Mouse (Mus musculus): Measurements from ENCODE around the gene Dyrk3. TPM values are rescaled to one million over a fixed set of nuclear protein-coding genes. Genes with fewer than 3 reads are reported as not detected.
A peak's percentile ranks its signal among the peaks of the same experiment; 100 is the strongest.

Gene Dyrk3
- polyA plus RNA-seq, 1 experiment from 2014 or later, result 4.3 TPM

GRCm38 (mm10) chr1:131084289-131084688 is 53.9 kb downstream of the Dyrk3 start:
- WGBS, result 21% methylated on average over 8 of the region's 8 CpGs
- H3K4me3 ChIP-seq (ENCODE audit: low read depth, low read length), result no peak overlapping the region
- ATAC-seq (ENCODE audit: insufficient read depth) (peak; percentile 48), DNase-seq (peak; percentile 60)
- H3K9ac ChIP-seq, result no peak overlapping the region
- peak overlapping the region; percentile 44 for H3K4me2 ChIP-seq
- peak overlapping the region; percentile 94 for H3K27ac ChIP-seq (ENCODE audit: low read depth)
- TF ChIP-seq CTCF (IDR thresholded peaks at IDR 0.05; ENCODE audit: low read depth), result no peak
- no peaks in the 10 kb centered on the region for H3K9me3 ChIP-seq (ENCODE audit: low read depth, low read length)
- peaks cover 70% of the 10 kb centered on the region for H3K4me1 ChIP-seq (ENCODE audit: insufficient read depth)
- no peaks in the 10 kb centered on the region for H3K27me3 ChIP-seq (ENCODE audit: insufficient read depth, low read length)
- H3K36me3 ChIP-seq (ENCODE audit: insufficient read depth), result no peaks in the 10 kb centered on the region

- Histone ChIP-seq H3K4me3 (ENCODE audit: low read depth, low read length) (no peak overlapping the region), H3K27me3 (ENCODE audit: insufficient read depth, low read length) (no peaks in the 10 kb centered on the region), H3K4me2 (peak overlapping the region; percentile 44), H3K9ac (no peak overlapping the region), H3K9me3 (ENCODE audit: low read depth, low read length) (no peaks in the 10 kb centered on the region), H3K27ac (ENCODE audit: low read depth) (peak overlapping the region; percentile 94), H3K4me1 (ENCODE audit: insufficient read depth) (peaks cover 68% of the 10 kb centered on the region), H3K36me3 (ENCODE audit: insufficient read depth) (no peaks in the 10 kb centered on the region)
- TF ChIP-seq CTCF (IDR thresholded peaks at IDR 0.05; ENCODE audit: low read depth), result no peak
- WGBS, result 4% methylated on average over 4 of the region's 4 CpGs
- DNase-seq (peak; percentile 92), ATAC-seq (ENCODE audit: insufficient read depth) (peak; percentile 70)
Observed at GRCm38 (mm10) chr1:131083609-131084008, 54.5 kb downstream of the Dyrk3 start.

GRCm38 (mm10) chr1:131083122-131083521 is 55.0 kb downstream of the Dyrk3 start:
- peak; percentile 43 for DNase-seq
- H3K4me2 ChIP-seq, result peak overlapping the region; percentile 44
- no peaks in the 10 kb centered on the region for H3K9me3 ChIP-seq (ENCODE audit: low read depth, low read length)
- H3K4me1 ChIP-seq (ENCODE audit: insufficient read depth), result peaks cover 64% of the 10 kb centered on the region
- H3K36me3 ChIP-seq (ENCODE audit: insufficient read depth), result no peaks in the 10 kb centered on the region
- H3K9ac ChIP-seq, result no peak overlapping the region
- TF ChIP-seq CTCF (IDR thresholded peaks at IDR 0.05; ENCODE audit: low read depth), result no peak
- 22% methylated on average over 5 of the region's 5 CpGs for whole genome bisulfite sequencing
- H3K4me3 ChIP-seq (ENCODE audit: low read depth, low read length), result no peak overlapping the region
- peak overlapping the region; percentile 94 for H3K27ac ChIP-seq (ENCODE audit: low read depth)
- 0 out of 2 replicates have a peak, but pooled peaks have one; percentile 0 for ATAC-seq (ENCODE audit: insufficient read depth)
- no peaks in the 10 kb centered on the region for H3K27me3 ChIP-seq (ENCODE audit: insufficient read depth, low read length)

GRCm38 (mm10) chr1:131080686-131081085 is 57.5 kb downstream of the Dyrk3 start:
- H3K4me1 ChIP-seq (ENCODE audit: insufficient read depth), result peaks cover 46% of the 10 kb centered on the region
- H3K27ac ChIP-seq (ENCODE audit: low read depth), result peak overlapping the region; percentile 6
- no peak for DNase-seq
- H3K4me2 ChIP-seq, result no peak overlapping the region
- H3K9me3 ChIP-seq (ENCODE audit: low read depth, low read length), result no peaks in the 10 kb centered on the region
- H3K27me3 ChIP-seq (ENCODE audit: insufficient read depth, low read length), result no peaks in the 10 kb centered on the region
- ATAC-seq (ENCODE audit: insufficient read depth), result no peak
- no peaks in the 10 kb centered on the region for H3K36me3 ChIP-seq (ENCODE audit: insufficient read depth)
- WGBS, result 88% methylated on average over 1 of the region's 1 CpGs
- no peak overlapping the region for H3K9ac ChIP-seq
- no peak for TF ChIP-seq CTCF (IDR thresholded peaks at IDR 0.05; ENCODE audit: low read depth)
- no peak overlapping the region for H3K4me3 ChIP-seq (ENCODE audit: low read depth, low read length)

GRCm38 (mm10) chr1:131079762-131080161 is 58.4 kb downstream of the Dyrk3 start:
- H3K4me1 ChIP-seq (ENCODE audit: insufficient read depth), result peaks cover 48% of the 10 kb centered on the region
- no peak overlapping the region for H3K4me3 ChIP-seq (ENCODE audit: low read depth, low read length)
- H3K9ac ChIP-seq, result no peak overlapping the region
- no peaks in the 10 kb centered on the region for H3K9me3 ChIP-seq (ENCODE audit: low read depth, low read length)
- DNase-seq (peak; percentile 33), ATAC-seq (ENCODE audit: insufficient read depth) (no peak)
- 45% methylated on average over 4 of the region's 4 CpGs for WGBS
- peak; percentile 37; the same call in 1 of the 2 replicates for TF ChIP-seq CTCF (IDR thresholded peaks at IDR 0.05; ENCODE audit: low read depth)
- H3K27ac ChIP-seq (ENCODE audit: low read depth), result no peak overlapping the region
- no peaks in the 10 kb centered on the region for H3K27me3 ChIP-seq (ENCODE audit: insufficient read depth, low read length)
- no peaks in the 10 kb centered on the region for H3K36me3 ChIP-seq (ENCODE audit: insufficient read depth)
- no peak overlapping the region for H3K4me2 ChIP-seq

- Histone ChIP-seq H3K9me3 (ENCODE audit: low read depth, low read length) (no peaks in the 10 kb centered on the region), H3K36me3 (ENCODE audit: insufficient read depth) (no peaks in the 10 kb centered on the region), H3K4me1 (ENCODE audit: insufficient read depth) (peaks cover 47% of the 10 kb centered on the region), H3K4me3 (ENCODE audit: low read depth, low read length) (no peak overlapping the region), H3K27ac (ENCODE audit: low read depth) (peak overlapping the region; percentile 47; the same call in 1 of the 2 replicates), H3K4me2 (no peak overlapping the region), H3K9ac (no peak overlapping the region), H3K27me3 (ENCODE audit: insufficient read depth, low read length) (no peaks in the 10 kb centered on the region)
- TF ChIP-seq CTCF (IDR thresholded peaks at IDR 0.05; ENCODE audit: low read depth), result no peak
- 63% methylated on average over 3 of the region's 3 CpGs for WGBS
- DNase-seq, result peak; percentile 64
- ATAC-seq (ENCODE audit: insufficient read depth), result peak; percentile 33; the same call in 1 of the 2 replicates
Observed at GRCm38 (mm10) chr1:131078761-131079330, 59.3 kb downstream of the Dyrk3 start.

Other genes with a start within 250 kb of the Dyrk3 start
- not detected in 2 replicates for gene Il20, start 226.9 kb downstream of the Dyrk3 start, polyA plus RNA-seq (2014; fragmentation: Nextera tagmentation; extraction: Ambion mirVana)
- gene Il19, start 198.2 kb downstream of the Dyrk3 start, polyA plus RNA-seq (2014; fragmentation: Nextera tagmentation; extraction: Ambion mirVana), result not detected in 2 replicates
- gene Il10, start 118.5 kb downstream of the Dyrk3 start, polyA plus RNA-seq (2014; fragmentation: Nextera tagmentation; extraction: Ambion mirVana), result not detected in 2 replicates
- 63.6 and 72.3 TPM in 2 replicates for gene Mapkapk2, start 40.5 kb downstream of the Dyrk3 start, polyA plus RNA-seq (2014; fragmentation: Nextera tagmentation; extraction: Ambion mirVana)
- gene Eif2d, start 14.8 kb upstream of the Dyrk3 start, polyA plus RNA-seq (2014; fragmentation: Nextera tagmentation; extraction: Ambion mirVana), result 58.0 and 63.5 TPM in 2 replicates
- 3.1 and 3.7 TPM in 2 replicates for gene Rassf5, start 106.9 kb upstream of the Dyrk3 start, polyA plus RNA-seq (2014; fragmentation: Nextera tagmentation; extraction: Ambion mirVana)
- gene Ikbke, start 141.3 kb upstream of the Dyrk3 start, polyA plus RNA-seq (2014; fragmentation: Nextera tagmentation; extraction: Ambion mirVana), result 2.0 and 2.3 TPM in 2 replicates